Mouse (Mus musculus) testis, adult 2 months (tissue): ENCODE measurements around the gene Pafah2. TPM values are rescaled to one million over a fixed set of nuclear protein-coding genes. Genes with fewer than 3 reads are reported as not detected.

Experiments used
- H3K27ac ChIP-seq: fragments of 200-500 bp; 2 replicates; pipeline ENCODE4 v1.5.1; 2012; ENCODE audit warnings: low read depth, low read length; ENCODE audit not compliant: control insufficient read depth, insufficient read depth
- H3K27me3 ChIP-seq: fragments of 200-500 bp; 2 replicates; pipeline ENCODE4 v1.6.1; 2012; ENCODE audit warnings: mild to moderate bottlenecking, low read length, moderate library complexity; ENCODE audit not compliant: control insufficient read depth, insufficient read depth
- H3K36me3 ChIP-seq: fragments of 200-500 bp; 2 replicates; pipeline ENCODE4 v1.6.1; 2012; ENCODE audit warnings: mild to moderate bottlenecking, low read length; ENCODE audit not compliant: control insufficient read depth, insufficient read depth
- H3K4me1 ChIP-seq: fragments of 200-500 bp; 2 replicates; pipeline ENCODE4 v1.6.1; 2012; ENCODE audit warnings: low read length; ENCODE audit not compliant: control insufficient read depth, insufficient read depth
- H3K4me3 ChIP-seq: fragments of 200-500 bp; 2 replicates; pipeline ENCODE4 v1.5.1; 2012; ENCODE audit warnings: low read depth, mild to moderate bottlenecking, low read length, moderate library complexity, mixed read lengths; ENCODE audit not compliant: control insufficient read depth
- CTCF ChIP-seq: fragments of 200-500 bp; IDR thresholded peaks from 2 replicates; pipeline ENCODE4 v1.5.1; 2012; ENCODE audit warnings: low read depth, mild to moderate bottlenecking, inconsistent platforms, low read length, moderate library complexity; ENCODE audit not compliant: control insufficient read depth, insufficient read depth, insufficient replicate concordance
- POLR2A ChIP-seq: fragments of 200-500 bp; IDR thresholded peaks from 2 replicates; pipeline ENCODE4 v1.6.1; 2012; ENCODE audit warnings: low read depth, mild to moderate bottlenecking, inconsistent platforms, low read length, moderate library complexity; ENCODE audit not compliant: control insufficient read depth
- polyA plus RNA-seq: library from polyadenylated mRNA; depleted of rRNA; stranded (reverse); fragments of >200 nt; gene quantifications from 2 replicates; pipeline ENCODE4 v1.2.3, GENCODE M21; 2012

The Pafah2 gene
- polyA plus RNA-seq, 1 experiment = 37.2 TPM

GRCm38 (mm10) chr4:134362124-134362523 is 34.0 kb upstream of the Pafah2 start:
- no peak for TF ChIP-seq CTCF
- no peak for TF ChIP-seq POLR2A
- H3K27me3 ChIP-seq = no peaks in the 10 kb centered on the region
- H3K36me3 ChIP-seq = no peaks in the 10 kb centered on the region
- H3K4me3 ChIP-seq = no peak overlapping the region
- H3K27ac ChIP-seq = no peak overlapping the region
- H3K4me1 ChIP-seq = peaks cover 8% of the 10 kb centered on the region

- Histone ChIP-seq H3K4me3 (no peak overlapping the region; the same call in 1 of the 2 replicates), H3K4me1 (peaks cover 3% of the 10 kb centered on the region), H3K36me3 (no peaks in the 10 kb centered on the region), H3K27me3 (no peaks in the 10 kb centered on the region), H3K27ac (no peak overlapping the region)
- TF ChIP-seq CTCF = no peak
- no peak for TF ChIP-seq POLR2A
These were observed 33.5 kb upstream of the Pafah2 start for GRCm38 (mm10) chr4:134362586-134362985.

DNA sequence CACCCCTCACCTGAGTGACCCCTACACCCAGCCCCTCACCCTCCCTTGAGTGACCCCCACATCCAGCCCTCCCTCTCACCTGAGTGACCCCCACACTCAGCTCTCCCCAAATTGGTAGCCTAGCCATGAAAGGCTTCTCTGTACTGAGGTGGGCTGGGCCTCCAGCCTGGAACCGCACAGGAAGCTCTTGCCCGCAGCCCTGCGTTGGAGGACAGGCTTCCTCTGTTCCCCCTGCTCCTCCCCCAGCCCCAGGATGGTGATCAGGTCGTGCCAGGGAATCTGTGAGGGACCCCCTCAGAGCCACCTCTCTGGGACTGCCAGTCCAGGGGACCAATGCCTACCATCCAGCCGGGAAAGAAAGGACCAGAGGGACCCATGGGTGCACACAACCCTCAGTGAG is 30.8 kb upstream of the Pafah2 start:
- TF ChIP-seq CTCF = no peak
- TF ChIP-seq POLR2A = no peak
- no peaks in the 10 kb centered on the region for H3K36me3 ChIP-seq
- H3K27ac ChIP-seq = no peak overlapping the region
- H3K4me1 ChIP-seq = peaks cover 2% of the 10 kb centered on the region
- no peak overlapping the region for H3K4me3 ChIP-seq
- H3K27me3 ChIP-seq = no peaks in the 10 kb centered on the region

DNA sequence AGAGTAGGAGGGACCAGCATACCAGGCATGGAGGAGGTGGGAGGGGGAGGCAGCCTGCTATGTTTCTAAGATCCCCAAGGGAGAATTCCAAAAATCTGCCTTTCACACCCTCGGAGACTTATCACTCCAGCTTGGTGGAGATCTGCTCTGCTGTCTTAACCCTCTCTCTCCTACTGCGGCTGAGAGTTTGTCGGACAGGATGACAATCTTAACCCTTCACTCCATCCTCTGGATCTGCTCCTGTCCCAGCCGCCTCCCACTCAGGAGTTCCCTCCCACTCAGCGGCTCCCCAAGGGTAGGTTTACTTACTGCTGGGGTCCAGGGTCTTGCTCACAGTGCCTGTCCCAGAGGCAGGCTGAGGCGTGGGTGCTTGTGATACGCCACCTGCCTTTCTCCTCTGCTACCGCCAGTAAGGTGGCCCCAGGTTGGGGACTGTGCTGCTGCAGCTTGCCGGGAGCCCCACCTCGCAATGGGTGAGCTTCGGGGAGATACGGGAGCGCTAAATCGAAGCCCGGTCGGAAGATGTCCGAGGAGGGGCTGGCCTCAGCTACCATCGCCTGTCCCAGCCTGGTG is 25.4 kb upstream of the Pafah2 start:
- no peaks in the 10 kb centered on the region for H3K36me3 ChIP-seq
- TF ChIP-seq POLR2A (no peak), CTCF (no peak)
- no peak overlapping the region for H3K27ac ChIP-seq
- H3K27me3 ChIP-seq = no peaks in the 10 kb centered on the region; the same call in 1 of the 2 replicates
- H3K4me3 ChIP-seq = no peak overlapping the region; the same call in 1 of the 2 replicates
- peaks cover 10% of the 10 kb centered on the region for H3K4me1 ChIP-seq

DNA sequence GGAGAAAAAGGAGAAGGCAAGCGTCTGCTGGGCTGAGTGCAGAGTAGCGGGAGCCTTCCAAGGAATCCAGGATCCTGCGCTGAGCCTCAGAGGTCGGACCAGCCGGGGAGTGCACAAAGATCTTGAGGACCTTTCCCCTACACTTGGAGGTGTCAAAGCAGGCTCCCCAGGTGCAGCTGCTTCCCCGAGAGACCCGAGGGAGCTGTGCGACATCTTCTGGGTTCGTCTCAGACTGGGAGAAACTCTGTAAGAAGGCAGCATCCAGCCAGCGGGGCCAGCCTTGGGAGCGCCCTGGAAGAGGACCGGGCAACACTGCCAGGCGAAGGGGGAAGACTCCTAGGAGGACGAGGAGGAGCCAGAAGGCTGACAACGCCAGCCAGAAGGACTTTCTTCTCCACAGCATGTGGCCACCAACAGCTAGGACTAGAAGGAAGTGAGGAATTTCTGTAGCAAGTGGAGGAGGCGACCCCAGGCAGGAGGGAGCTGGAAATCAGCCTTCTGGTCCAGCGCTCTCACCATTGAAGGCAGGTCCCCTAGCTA is 24.7 kb upstream of the Pafah2 start:
- TF ChIP-seq CTCF (no peak), POLR2A (no peak)
- Histone ChIP-seq H3K4me1 (peaks cover 10% of the 10 kb centered on the region), H3K27ac (no peak overlapping the region), H3K27me3 (no peaks in the 10 kb centered on the region; the same call in 1 of the 2 replicates), H3K4me3 (no peak overlapping the region; the same call in 1 of the 2 replicates), H3K36me3 (no peaks in the 10 kb centered on the region)

DNA sequence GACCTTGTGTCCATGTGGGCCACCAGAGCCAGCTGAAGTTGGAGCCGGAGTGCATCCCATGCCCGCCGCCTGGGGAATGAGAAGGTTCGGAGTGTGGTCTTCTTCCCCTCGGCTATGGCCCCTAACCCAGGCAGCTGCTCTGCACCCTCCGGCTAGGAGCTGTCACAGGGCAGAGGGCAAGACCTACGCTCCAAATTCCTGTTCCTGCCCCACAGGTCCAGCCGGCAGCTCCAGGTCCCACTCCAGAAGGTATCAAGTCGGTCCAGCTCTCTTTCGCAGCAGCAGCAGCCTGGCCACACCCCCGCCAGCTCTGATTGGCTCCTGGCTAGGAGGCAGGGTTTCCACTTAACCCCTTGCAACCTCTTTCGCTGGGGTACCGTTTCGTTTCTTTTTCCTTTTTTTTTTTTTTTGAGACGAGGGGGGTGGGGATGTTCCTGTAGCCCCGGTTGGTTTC is 23.8 kb upstream of the Pafah2 start:
- H3K36me3 ChIP-seq = no peaks in the 10 kb centered on the region
- H3K4me3 ChIP-seq = peak overlapping the region; percentile 60
- peaks cover 10% of the 10 kb centered on the region for H3K4me1 ChIP-seq
- TF ChIP-seq CTCF (no peak), POLR2A (no peak)
- no peak overlapping the region for H3K27ac ChIP-seq
- no peaks in the 10 kb centered on the region; the same call in 1 of the 2 replicates for H3K27me3 ChIP-seq

GRCm38 (mm10) chr4:134373295-134373694 is 22.8 kb upstream of the Pafah2 start:
- Histone ChIP-seq H3K4me1 (peaks cover 10% of the 10 kb centered on the region), H3K4me3 (no peak overlapping the region), H3K36me3 (no peaks in the 10 kb centered on the region), H3K27me3 (no peaks in the 10 kb centered on the region; the same call in 1 of the 2 replicates), H3K27ac (no peak overlapping the region)
- TF ChIP-seq CTCF (no peak), POLR2A (no peak)

DNA sequence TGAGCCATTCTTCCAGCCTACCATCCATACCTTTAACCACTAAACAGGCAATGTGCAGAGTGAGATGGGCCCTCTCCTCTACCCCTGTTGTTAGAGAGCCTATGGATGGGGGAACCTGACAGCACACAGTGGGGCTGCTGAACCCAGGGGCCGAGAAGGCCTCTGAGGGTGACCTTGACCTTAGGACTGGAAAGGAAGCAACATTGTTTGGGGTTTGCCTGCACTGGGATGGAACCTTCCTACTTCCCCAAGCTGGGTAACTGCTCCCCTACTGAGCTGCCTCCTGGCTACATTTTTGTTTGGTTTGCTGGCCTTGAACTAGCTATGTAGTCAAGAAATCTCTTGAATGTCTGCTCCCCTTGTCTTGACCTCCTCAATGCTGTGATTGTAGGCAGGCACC is 21.8 kb upstream of the Pafah2 start:
- no peaks in the 10 kb centered on the region; the same call in 1 of the 2 replicates for H3K27me3 ChIP-seq
- H3K36me3 ChIP-seq = no peaks in the 10 kb centered on the region
- peaks cover 10% of the 10 kb centered on the region for H3K4me1 ChIP-seq
- H3K27ac ChIP-seq = no peak overlapping the region
- no peak overlapping the region for H3K4me3 ChIP-seq
- no peak for TF ChIP-seq POLR2A
- TF ChIP-seq CTCF = no peak
